Mouse (Mus musculus): ENCODE results near the gene Ube2cbp. TPM values are rescaled to one million over a fixed set of nuclear protein-coding genes. Genes with fewer than 3 reads are reported as not detected.
A peak's percentile ranks its signal among the peaks of the same experiment; 100 is the strongest.

Gene Ube2cbp
- polyA plus RNA-seq, 1 experiment, result 7.7 TPM

- H3K79me3 ChIP-seq (ENCODE audit: low read depth), result peaks cover 14% of the 10 kb centered on the region
- H3K36me3 ChIP-seq (ENCODE audit: control insufficient read depth, insufficient read depth), result no peaks in the 10 kb centered on the region
- TF ChIP-seq MAX (IDR thresholded peaks at IDR 0.05), result no peak
- TF ChIP-seq FOSL1 (IDR thresholded peaks at IDR 0.05; ENCODE audit: insufficient read depth, low read length, poor library complexity, severe bottlenecking), result no peak
- no peak for TF ChIP-seq CEBPB (IDR thresholded peaks at IDR 0.05; ENCODE audit: low read depth)
- no peak for TF ChIP-seq USF1 (IDR thresholded peaks at IDR 0.05; ENCODE audit: low read depth)
- TF ChIP-seq MYOG (IDR thresholded peaks at IDR 0.05; ENCODE audit: control insufficient read depth, extremely low read depth, insufficient read length), result no peak
- no peak for TF ChIP-seq CTCF (IDR thresholded peaks at IDR 0.05; ENCODE audit: control insufficient read depth, insufficient read depth, insufficient read length)
- no peak for TF ChIP-seq MYOD1 (IDR thresholded peaks at IDR 0.05; ENCODE audit: control insufficient read depth, insufficient read length, low read depth)
- no peak overlapping the region for H3K4me3 ChIP-seq (ENCODE audit: insufficient read depth, poor library complexity, severe bottlenecking)
- H3K79me2 ChIP-seq (ENCODE audit: control insufficient read depth, insufficient read depth), result peaks cover 49% of the 10 kb centered on the region
- no peak overlapping the region for H3ac ChIP-seq (ENCODE audit: control insufficient read depth, insufficient read length, low read depth)
- H3K27me3 ChIP-seq (ENCODE audit: control insufficient read depth, insufficient read depth, insufficient read length), result no peaks in the 10 kb centered on the region
These were observed 11.2 kb upstream of the Ube2cbp start for GRCm38 (mm10) chr9:86475956-86476355.

GRCm38 (mm10) chr9:86466990-86467870, 2.5 kb upstream of the Ube2cbp start, which contains the start of gene Dop1a:
Dop1a (plus strand) TSS chr9:86467154.
- Histone ChIP-seq H3K27me3 (ENCODE audit: control insufficient read depth, insufficient read depth, insufficient read length) (no peaks in the 10 kb centered on the region), H3K79me2 (ENCODE audit: control insufficient read depth, insufficient read depth) (peaks cover 43% of the 10 kb centered on the region), H3K4me3 (ENCODE audit: insufficient read depth, poor library complexity, severe bottlenecking) (peak within 1 kb of the TSS; percentile 69), H3K36me3 (ENCODE audit: control insufficient read depth, insufficient read depth) (no peaks in the 10 kb centered on the region), H3K79me3 (ENCODE audit: low read depth) (peaks cover 12% of the 10 kb centered on the region), H3ac (ENCODE audit: control insufficient read depth, insufficient read length, low read depth) (peak within 1 kb of the TSS; percentile 92)
- TF ChIP-seq MAX (IDR thresholded peaks at IDR 0.05) (peak; percentile 85), MYOD1 (IDR thresholded peaks at IDR 0.05; ENCODE audit: control insufficient read depth, insufficient read length, low read depth) (no peak), CTCF (IDR thresholded peaks at IDR 0.05; ENCODE audit: control insufficient read depth, insufficient read depth, insufficient read length) (peak; percentile 97)

GRCm38 (mm10) chr9:86453626-86454025, 11.1 kb downstream of the Ube2cbp start:
- no peaks in the 10 kb centered on the region for H3K79me3 ChIP-seq (ENCODE audit: low read depth)
- H3K4me3 ChIP-seq (ENCODE audit: insufficient read depth, poor library complexity, severe bottlenecking), result no peak overlapping the region
- no peaks in the 10 kb centered on the region for H3K79me2 ChIP-seq (ENCODE audit: control insufficient read depth, insufficient read depth)
- no peak overlapping the region for H3ac ChIP-seq (ENCODE audit: control insufficient read depth, insufficient read length, low read depth)
- H3K36me3 ChIP-seq (ENCODE audit: control insufficient read depth, insufficient read depth), result no peaks in the 10 kb centered on the region
- TF ChIP-seq FOSL1 (IDR thresholded peaks at IDR 0.05; ENCODE audit: insufficient read depth, low read length, poor library complexity, severe bottlenecking) (no peak), MYOD1 (IDR thresholded peaks at IDR 0.05; ENCODE audit: control insufficient read depth, insufficient read length, low read depth) (no peak), MYOG (IDR thresholded peaks at IDR 0.05; ENCODE audit: control insufficient read depth, extremely low read depth, insufficient read length) (no peak), CTCF (IDR thresholded peaks at IDR 0.05; ENCODE audit: control insufficient read depth, insufficient read depth, insufficient read length) (no peak), MAX (IDR thresholded peaks at IDR 0.05) (no peak), USF1 (IDR thresholded peaks at IDR 0.05; ENCODE audit: low read depth) (no peak), CEBPB (IDR thresholded peaks at IDR 0.05; ENCODE audit: low read depth) (no peak)
- H3K27me3 ChIP-seq (ENCODE audit: control insufficient read depth, insufficient read depth, insufficient read length), result no peaks in the 10 kb centered on the region

GRCm38 (mm10) chr9:86451617-86452016, 13.1 kb downstream of the Ube2cbp start:
- H3K79me3 ChIP-seq (ENCODE audit: low read depth), result no peaks in the 10 kb centered on the region
- H3K36me3 ChIP-seq (ENCODE audit: control insufficient read depth, insufficient read depth), result no peaks in the 10 kb centered on the region
- no peaks in the 10 kb centered on the region for H3K27me3 ChIP-seq (ENCODE audit: control insufficient read depth, insufficient read depth, insufficient read length)
- TF ChIP-seq MYOG (IDR thresholded peaks at IDR 0.05; ENCODE audit: control insufficient read depth, extremely low read depth, insufficient read length) (no peak), MAX (IDR thresholded peaks at IDR 0.05) (no peak), CTCF (IDR thresholded peaks at IDR 0.05; ENCODE audit: control insufficient read depth, insufficient read depth, insufficient read length) (peak; percentile 66), USF1 (IDR thresholded peaks at IDR 0.05; ENCODE audit: low read depth) (peak; percentile 56), FOSL1 (IDR thresholded peaks at IDR 0.05; ENCODE audit: insufficient read depth, low read length, poor library complexity, severe bottlenecking) (no peak), MYOD1 (IDR thresholded peaks at IDR 0.05; ENCODE audit: control insufficient read depth, insufficient read length, low read depth) (no peak)
- H3K4me3 ChIP-seq (ENCODE audit: insufficient read depth, poor library complexity, severe bottlenecking), result peak overlapping the region; percentile 18
- H3K79me2 ChIP-seq (ENCODE audit: control insufficient read depth, insufficient read depth), result no peaks in the 10 kb centered on the region
- H3ac ChIP-seq (ENCODE audit: control insufficient read depth, insufficient read length, low read depth), result peak overlapping the region; percentile 59

GRCm38 (mm10) chr9:86451094-86451493, 13.7 kb downstream of the Ube2cbp start:
- peak; percentile 51 for TF ChIP-seq MYOD1 (IDR thresholded peaks at IDR 0.05; ENCODE audit: control insufficient read depth, insufficient read length, low read depth)
- no peak for TF ChIP-seq USF1 (IDR thresholded peaks at IDR 0.05; ENCODE audit: low read depth)
- TF ChIP-seq CTCF (IDR thresholded peaks at IDR 0.05; ENCODE audit: control insufficient read depth, insufficient read depth, insufficient read length), result no peak
- no peak for TF ChIP-seq CEBPB (IDR thresholded peaks at IDR 0.05; ENCODE audit: low read depth)
- no peak for TF ChIP-seq MAX (IDR thresholded peaks at IDR 0.05)
- no peak for TF ChIP-seq FOSL1 (IDR thresholded peaks at IDR 0.05; ENCODE audit: insufficient read depth, low read length, poor library complexity, severe bottlenecking)
- no peaks in the 10 kb centered on the region for H3K79me2 ChIP-seq (ENCODE audit: control insufficient read depth, insufficient read depth)
- H3ac ChIP-seq (ENCODE audit: control insufficient read depth, insufficient read length, low read depth), result no peak overlapping the region
- H3K27me3 ChIP-seq (ENCODE audit: control insufficient read depth, insufficient read depth, insufficient read length), result no peaks in the 10 kb centered on the region
- peak overlapping the region; percentile 18 for H3K4me3 ChIP-seq (ENCODE audit: insufficient read depth, poor library complexity, severe bottlenecking)
- H3K79me3 ChIP-seq (ENCODE audit: low read depth), result no peaks in the 10 kb centered on the region
- no peaks in the 10 kb centered on the region for H3K36me3 ChIP-seq (ENCODE audit: control insufficient read depth, insufficient read depth)
